Mouse (Mus musculus): Measurements from ENCODE around the gene Zc3hav1l.

DNA sequence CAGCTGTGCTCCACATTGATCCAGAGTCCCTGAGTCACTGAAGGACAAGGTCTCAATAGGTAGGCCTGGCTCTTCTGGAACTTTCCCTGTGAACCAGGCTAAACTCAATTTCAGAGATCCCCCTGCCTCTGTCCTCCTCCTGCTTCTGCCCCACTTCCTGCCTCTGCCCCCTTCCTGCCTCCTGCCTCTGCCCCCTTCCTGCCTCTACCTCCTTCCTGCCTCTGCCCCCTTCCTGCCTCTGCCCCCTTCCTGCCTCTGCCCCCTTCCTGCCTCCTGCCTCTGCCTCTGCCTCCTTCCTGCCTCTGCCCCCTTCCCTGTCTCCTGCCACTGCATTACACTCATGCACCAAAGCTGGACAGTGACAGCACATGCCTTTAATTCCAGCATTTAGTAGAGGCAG, 10.7 kb upstream of the Zc3hav1l start:
- TF ChIP-seq GATA1 (IDR thresholded peaks at IDR 0.05; ENCODE audit: borderline replicate concordance, low read length) (no peak), FLI1 (IDR thresholded peaks at IDR 0.05; ENCODE audit: low read length) (no peak)

Data from megakaryocyte, embryonic 14.5 days (primary cell).